Mouse (Mus musculus) spleen, postnatal 4 days (tissue): ENCODE measurements around the gene Col4a3.

Experiments used
- DNase-seq, 2 experiments: peaks; one replicate each; pipeline ENCODE4 v3.0.0; 2022; ENCODE audit warnings: low spot score in 2 of 2

The Col4a3 gene

DNA sequence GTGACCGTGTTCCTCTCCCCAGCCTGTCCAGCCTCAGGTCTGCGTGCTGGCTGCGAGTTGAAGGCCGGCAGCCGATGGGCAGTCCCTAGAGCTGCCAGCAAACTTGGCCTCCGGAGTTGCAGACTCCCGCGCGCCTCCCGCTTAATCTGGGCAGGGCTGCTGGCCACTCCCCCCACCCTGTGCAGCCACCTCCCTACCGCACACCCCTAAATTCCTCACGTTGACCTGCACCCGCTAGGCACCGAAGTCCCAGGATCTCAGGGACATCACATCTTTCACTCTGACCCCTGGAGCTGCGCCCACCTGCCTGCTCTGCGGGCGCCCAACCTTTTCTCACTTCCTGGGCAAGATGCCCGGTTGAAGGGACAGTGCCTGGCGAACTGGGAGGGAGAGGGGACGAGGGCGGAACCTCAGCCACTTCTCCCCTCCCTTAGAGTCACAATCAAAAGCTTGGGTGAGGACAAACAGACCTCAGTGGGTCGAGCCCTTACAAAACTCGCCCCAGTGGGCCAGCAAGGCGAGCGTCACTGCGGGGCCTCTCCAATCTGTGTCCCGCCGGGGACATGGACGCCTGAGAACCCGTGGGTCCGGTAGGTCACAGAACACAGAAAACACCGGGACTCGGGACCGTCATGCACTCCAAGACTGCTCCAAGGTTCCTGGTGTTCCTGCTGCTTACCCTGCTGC is at the start of gene Col4a3, which contains the start of gene Col4a4:
TSS of gene Col4a3 (plus strand) at position 209 of the 687 bp plus-strand sequence.
TSS of gene Col4a4 (minus strand) at position 137 of the 687 bp plus-strand sequence.
- no peak for DNase-seq

DNA sequence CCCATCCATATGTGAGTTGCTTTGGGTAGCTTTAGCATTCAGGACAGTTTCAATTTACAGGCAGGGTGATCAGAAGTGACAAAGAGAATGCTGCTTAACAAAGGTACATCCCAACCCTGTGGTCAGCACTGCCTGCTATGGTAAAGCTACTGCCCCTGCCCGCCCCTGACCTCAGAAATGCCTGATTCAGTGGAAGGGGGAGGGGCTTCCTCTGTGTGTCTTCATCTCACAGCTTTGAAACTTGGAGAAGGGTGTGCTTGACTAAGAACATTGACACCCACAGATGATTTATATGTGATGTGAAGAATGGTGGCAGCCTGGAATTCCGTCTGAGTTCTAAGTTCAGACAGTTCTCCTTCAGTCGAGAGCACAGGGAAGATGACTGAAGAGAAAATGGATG is 48.9 kb upstream of the Col4a3 start:
- no peak for DNase-seq

DNA sequence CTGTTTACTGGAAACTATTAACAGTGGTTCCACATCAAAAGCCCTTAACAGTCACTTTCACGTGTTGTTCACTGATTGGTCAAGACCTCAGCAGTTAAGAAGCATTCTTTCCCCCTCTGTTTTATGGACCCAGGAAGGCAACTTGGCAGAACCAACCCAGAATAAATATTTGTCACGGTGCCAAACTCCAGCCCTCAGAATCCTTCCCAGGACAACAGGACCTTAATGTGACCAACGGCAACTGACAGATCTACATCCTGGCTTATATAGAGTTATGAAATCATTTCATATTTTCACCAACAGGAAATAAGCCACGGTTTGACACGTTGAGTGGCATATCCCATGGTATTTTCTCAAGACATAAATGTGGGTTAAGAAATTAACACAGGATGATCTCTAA is 46.7 kb upstream of the Col4a3 start:
- no peak for DNase-seq

DNA sequence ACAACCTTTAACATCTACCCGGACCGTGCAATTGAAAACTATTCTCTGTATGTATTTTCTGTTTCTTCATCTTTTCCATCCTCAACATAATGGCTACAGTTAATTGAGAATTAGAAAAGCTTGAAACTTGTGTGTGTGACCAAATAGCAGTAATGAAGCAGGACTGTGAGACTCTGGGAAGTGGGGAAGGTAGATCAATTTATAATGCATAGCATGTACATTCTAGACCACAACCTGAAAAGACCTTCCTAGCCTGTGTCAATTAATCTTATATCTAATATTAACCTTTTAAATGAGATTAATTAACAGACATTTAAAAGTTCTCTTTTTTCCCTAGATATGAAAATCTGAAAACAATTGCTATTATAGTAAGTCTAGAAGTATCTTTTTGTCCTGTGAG is 42.8 kb upstream of the Col4a3 start:
- no peak for DNase-seq

DNA sequence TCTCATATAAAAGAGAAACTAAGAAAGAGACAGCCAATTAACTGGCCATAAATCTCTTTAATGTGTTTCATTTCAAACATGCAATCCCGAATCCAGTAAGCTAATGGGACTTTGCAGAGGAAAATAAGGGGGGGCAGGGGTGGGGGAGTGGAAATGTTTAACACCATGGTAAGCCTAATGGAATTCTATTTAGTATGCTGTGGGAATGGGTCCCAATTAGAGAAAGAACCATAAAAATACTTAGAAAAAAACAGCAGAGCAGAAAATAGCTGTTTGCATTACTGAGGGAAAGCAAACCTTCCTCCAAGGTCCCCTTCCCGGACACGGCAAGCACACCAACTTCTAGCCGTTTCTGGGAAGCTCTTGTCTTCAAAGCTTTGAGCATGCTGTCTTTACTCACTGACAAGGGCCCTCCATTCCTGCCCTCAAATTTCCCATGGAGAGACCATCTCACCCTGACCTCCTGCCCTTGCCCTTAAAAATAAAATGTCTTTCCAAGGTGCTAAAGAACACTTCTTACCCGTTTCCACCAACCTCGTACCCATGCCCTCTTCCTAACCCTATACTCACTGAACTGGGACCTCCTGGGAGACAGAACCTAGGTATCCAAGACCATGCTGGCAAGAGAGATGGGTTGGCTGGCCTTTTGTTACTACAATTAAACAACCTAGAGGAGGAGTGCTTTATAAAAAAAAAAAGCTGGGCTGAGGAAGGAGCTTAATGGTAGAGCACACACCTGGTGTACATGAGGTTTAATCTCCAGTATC is 42.1 kb upstream of the Col4a3 start:
- DNase-seq: no peak

DNA sequence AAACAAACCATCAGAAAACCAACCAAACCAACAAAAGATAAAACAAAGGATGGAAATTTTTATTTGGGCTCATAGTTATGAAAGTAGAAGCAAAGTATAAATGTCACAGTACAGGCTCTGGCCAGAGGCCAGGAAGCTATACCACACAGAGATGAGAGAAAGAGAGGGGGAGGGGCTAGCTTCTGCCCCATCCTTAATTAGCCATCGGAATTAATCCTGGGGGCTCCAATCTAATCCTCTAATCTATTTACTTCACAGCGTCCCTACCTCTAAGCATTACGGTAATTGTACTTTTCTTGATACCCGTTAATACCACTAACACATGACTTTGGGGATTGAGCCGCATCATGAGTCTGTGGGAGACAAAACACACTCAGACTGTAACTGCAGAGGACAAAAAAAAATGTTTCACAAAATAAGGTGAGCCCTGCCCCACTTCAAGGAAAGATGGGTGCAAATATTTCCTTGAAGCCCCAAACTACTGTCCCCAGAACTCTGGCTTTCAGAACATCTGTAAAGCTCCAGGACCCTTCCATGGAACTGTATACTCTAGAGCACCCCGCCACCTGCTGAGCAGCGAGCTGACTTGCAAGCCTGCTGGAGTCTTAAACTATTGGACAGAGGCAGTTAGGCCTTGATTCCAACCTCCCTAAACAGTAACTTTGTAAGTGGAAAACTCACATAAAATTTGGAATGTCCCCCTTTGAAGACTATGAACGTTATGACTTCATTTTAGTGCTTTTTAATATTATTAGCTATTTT is 41.3 kb upstream of the Col4a3 start:
- no peak for DNase-seq

DNA sequence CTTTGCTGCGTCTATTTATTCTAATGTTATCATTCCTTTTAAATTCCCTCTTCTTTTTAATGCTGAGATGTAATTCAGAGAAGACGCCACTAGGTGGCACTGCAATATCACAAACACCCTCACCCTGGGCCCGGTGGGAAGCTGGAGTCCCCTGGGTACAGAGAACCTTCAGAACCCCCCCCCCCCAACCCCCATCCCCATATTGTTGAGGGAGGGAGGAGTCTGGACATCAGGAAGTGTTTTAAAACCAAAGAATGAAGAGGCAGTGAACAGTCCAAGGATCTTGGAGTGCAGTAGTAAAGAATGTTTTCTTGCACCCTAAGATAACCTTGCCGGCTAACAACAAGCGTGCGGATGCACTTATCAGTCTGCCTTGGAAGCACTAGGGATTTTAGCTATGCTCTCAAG is 32.3 kb upstream of the Col4a3 start:
- DNase-seq: no peak

DNA sequence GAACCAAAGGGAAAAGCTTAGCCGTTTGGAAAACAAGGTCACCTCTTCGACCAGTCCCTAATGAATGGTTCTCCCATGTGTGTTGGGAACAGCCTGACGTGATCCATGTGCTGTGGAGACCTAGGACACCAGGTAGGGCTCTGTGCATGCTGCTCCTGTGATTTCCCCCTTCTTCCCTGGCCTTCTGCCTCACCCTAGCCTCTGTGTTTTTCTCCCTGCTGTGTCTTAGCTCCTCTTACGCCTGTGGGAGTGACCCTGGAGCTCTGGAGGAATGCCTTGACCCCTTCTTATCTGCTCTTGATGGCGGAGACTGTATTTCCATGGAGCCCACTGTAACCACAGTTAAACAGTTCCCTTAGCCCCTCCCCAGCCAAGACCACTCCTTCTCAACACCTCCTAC is 31.8 kb upstream of the Col4a3 start:
- DNase-seq: no peak

DNA sequence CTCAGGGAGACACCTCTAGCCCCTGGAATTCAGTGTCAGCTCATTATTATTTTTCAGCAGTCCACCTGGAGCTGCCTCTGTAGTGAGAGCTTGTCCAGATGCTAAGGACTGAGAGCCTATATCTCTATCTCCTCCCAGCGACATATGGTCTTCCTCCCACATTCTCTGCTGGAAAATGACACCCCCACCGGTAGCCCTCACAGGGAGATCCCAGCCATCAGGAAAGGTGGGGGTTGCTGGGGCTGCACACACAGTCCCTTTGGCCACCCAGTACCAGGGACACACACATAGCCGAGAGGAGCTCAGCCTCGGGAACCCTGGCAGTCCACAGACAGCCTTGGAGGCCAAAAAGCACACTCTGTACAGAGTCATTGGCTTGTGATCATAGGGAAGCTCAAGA is 26.5 kb upstream of the Col4a3 start:
- no peak for DNase-seq

DNA sequence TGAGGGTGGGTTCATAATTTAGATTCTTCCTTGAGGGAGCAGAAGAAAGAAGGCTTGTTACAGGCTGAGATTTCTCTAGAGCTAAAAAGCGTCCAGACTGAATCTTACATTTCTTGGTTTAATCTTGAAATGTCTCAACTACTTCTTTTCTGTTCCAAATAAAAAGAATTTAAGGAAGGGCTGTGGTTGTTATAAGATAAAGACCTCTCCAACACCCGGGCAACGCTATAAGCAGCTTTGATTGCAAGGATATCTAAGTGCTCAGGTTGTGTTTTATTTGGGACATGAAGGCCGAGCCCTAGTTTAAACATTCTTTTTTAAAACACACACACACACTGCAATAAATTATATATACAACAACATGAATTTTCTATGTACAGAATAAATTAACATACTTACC is 17.3 kb upstream of the Col4a3 start:
- DNase-seq: no peak

DNA sequence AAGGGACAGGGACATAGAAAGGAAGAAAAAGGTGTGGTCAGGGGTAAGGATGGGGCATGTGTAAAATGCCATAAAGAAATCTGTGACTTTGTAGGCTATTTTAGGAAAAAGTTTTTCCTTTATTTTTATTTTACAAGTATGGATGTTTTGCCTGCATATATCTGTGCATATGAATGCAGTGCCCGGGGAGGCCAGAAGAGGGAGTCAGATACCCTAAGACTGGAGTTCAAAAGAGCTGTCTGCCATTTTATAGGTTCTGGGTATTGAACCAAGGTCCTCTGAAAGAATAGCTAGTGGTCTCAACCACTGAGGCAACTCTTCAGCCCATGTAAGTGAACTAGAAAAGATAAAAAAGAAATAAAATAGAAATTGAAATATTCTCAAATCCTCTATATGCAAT is 15.0 kb upstream of the Col4a3 start:
- no peak for DNase-seq

DNA sequence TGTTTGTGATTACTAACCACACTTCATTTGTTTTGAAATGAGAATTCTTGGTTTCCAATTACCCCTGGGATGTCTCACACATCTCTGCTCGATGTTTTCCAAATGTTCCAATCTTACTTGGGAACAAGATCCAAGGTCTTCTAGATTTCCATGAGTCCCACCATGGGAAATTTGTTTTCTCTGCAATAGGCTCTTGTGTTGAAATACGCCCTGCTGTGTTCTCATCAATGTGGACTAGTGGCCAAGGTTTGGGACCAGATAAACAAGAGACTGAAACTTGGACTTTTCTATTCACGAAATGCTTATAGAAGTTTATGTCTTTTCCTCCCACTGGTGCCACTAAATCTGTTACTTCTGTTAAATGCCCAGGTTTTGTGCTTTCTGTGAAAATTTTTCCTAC is 11.0 kb upstream of the Col4a3 start:
- DNase-seq: no peak

DNA sequence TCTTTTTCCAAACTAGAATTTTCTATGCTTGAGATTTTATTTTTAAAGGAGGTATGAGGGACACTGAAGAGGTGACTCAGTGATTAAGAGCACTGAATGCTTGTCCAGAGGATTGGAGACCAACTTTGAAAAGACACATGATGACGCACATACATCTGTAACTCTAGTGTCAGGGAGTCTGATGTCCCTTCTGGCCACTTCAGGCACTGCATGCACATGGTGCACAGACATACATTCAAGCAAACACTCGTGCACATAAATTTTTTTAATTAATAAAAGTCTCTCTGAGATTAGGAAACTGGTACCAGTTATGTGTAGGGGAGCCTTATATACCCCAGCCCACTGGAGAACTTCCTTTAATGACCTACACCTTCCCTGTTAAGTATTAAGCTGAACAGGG is 10.5 kb upstream of the Col4a3 start:
- no peak for DNase-seq

DNA sequence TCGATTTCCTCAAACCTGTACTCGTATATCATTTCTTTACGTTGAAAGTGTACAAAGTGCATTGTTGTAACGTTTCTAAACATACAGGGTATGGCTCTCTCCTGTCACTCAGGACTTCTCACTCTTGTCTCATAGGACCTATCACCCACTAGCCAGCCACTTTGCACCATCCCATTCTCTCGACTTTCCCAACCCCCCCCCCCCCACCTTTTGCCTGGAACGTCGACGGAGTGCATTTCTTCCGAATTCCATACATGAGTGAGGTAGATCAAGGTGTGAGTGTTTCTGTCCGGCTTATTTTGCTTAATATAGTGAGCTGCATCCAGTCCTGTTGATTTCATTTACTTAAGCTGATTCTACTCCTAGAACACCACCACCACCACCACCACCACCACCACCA is 9.4 kb upstream of the Col4a3 start:
- DNase-seq: no peak

DNA sequence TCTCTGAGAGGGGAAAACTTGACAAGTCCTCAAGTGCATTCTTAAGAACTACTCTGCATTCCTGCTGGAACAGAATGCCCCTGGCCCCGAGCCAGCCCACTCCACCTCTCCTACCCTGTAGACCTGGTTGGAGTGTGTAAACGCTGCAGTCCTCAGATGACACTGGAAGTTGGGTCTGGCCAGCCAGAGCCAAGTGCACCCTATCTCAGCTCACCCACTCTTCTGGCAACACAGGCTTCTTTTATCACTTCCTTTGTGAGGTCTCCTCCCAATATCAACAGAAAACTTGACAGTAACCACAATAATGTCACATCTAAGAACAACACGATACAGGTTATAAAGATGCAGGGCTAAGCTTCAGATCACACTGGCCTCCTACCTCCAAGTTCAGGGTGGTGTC is 8.8 kb upstream of the Col4a3 start:
- no peak for DNase-seq

DNA sequence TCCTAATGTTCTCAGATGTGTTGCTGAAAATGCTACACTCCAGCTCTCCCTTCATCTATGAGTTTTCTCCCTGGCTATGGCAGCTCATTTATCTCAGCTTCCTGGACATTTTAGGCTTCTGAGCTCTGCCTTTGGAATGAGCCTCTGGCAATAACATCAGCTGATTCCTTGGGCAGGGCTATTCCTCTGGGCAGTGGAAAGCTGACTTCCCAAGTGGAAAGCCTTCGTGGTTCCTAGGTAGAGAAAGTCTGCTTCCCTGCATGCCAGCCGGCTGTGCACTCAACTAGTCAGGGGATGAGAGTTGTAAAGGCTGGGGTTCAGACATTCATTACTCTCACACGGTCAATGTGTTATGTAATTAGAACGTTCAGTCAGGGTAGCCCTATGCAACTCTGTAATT is 8.4 kb upstream of the Col4a3 start:
- DNase-seq: no peak

DNA sequence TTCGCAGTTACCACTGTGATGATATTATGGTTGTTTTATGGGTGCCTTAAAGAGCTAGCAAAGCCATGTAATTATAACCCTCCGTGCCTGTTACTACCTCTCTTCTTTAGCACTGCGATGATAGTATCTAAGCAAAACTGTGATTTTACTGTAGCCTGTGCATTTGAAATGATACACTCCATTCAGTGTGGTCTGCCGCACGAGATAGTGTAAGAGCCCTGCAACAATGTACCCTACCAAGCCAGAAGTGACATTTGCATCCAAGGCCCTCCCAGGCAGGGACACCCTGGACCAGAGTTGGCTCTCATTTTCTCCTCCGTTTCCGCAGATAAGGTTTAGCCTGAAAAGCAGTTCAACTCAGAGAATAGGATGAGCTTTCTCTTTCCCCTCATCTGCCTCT is 740 bp upstream of the Col4a3 start:
- DNase-seq: no peak

DNA sequence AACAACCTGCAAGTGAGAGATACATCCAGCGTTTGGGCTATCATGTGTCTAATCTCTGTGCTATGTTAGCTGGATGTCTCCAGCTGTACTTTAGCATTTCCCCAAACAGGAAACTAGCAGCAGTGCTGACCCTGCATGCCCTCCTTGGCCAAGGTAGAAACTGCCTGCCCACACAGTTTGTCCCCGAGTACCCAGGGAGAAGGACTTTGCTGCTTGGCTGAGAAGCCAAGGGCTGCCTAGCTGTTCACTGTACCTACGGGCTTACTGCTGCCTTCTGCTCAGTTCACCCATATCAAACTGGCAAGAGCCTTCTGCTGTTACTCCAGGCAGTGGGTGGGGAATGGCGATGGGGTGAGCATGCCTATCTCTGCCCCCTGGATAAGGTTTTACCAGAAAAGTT is 3.5 kb downstream of the Col4a3 start:
- no peak for DNase-seq

DNA sequence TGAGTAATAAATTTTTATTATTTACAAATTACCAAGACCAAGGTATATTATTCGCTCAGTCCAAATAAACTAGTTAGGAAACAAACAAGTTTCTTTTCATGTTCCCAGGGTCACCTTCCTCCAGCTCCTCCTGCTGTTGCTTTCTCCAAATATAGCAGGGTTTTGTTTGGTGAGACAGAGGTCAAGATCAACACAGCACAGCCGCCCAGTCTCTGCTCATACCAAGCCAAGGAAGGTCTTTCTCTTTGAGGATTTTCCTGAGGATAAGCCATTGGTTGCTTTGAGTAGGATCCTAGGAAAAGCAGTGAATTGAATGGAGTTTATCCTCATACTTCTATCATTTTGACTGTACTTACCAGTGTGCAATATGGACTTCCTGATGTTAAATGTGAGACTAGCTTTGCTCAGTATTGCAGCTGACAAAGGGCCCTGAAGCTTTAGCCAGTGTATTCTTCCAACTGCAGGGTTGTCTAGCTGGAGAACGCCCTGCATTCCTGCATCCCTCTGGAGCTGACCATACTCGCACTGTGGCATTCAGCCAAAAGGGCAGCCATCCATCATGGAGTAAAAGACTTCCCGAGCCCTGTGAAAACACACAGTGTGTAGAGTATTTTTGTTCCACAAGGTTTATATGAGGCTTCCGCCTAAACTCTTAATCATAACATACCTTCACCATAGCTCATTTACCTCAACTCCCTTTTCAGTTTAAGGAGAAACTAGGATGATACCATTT is 10.3 kb downstream of the Col4a3 start:
- DNase-seq: no peak

DNA sequence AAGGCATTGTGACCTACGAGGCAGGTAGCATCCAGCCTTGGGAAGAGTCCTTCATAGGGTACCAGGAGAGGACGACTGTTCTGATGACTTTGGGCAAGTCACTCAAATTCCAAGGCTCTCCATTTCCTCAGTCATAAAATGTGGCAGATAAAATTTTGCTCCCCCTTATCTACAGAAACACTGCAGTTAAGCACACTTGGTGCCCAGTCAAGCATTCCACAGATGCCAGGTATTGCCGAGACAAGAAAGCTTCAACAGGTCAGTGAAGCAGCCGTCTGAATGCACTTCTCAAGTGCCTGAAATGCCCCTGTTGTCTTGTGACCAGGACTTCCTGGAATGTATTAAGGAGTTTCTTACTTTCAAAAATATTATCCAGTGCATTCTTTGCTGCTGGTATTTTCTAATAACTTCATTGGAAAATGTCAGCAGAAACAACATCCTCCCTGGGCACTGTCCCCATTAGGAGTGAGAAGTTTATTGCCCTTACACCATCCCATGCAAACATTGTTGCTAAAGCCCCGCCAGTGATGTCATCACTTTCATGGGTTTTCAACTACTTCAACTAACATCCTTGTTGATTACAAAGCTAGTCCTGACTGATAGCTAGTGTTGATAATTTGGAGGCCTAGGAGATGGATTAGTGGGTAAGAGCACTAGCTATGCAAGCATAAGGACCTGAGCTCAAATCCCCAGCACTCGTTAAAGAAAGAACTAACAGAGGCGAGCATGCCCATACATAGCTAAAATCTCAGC is 16.7 kb downstream of the Col4a3 start:
- no peak for DNase-seq

DNA sequence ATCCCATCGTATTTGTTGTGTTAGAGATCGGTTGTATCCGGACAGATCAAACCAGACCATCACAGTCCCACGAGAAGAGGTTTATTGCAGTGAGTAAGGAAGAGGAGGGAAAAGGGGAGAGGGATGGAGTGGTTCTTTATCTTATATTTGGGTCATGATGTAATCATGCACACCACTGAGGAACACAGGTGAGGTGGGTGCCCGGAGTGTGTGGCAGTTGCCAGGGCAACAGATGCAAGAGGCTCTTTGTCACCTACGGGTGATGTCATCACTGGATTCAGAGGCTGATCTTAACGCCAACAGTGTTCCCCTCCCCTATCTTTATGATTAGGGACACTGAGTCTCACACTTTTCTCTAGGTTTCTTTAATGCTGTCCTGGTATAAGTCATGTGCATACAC is 18.6 kb downstream of the Col4a3 start:
- DNase-seq: no peak
